Mouse (Mus musculus) adrenal gland, adult 2 months (tissue): Measurements from ENCODE around the gene Rrbp1. TPM values are rescaled to one million over a fixed set of nuclear protein-coding genes. Genes with fewer than 3 reads are reported as not detected.

ENCODE experiments used
- DNase-seq: peaks from one replicate; pipeline ENCODE4 v3.0.0; 2021
- polyA plus RNA-seq: library from polyadenylated mRNA; depleted of rRNA; stranded (reverse); fragments of >200 nt; gene quantifications from 2 replicates; pipeline ENCODE4 v1.2.3, GENCODE M21; 2012; rRNA removed
- total RNA-seq, 2 experiments: library from RNA; stranded (reverse); gene quantifications; 2 replicates each; pipeline ENCODE4 v1.2.3; 2021

The Rrbp1 gene
- total and polyA plus RNA-seq, 3 experiments = 36.0 to 193 (median 162) TPM

- DNase-seq = peak; percentile 80
Measured at GRCm38 (mm10) chr2:143915600-143916135, 95.4 kb downstream of the Rrbp1 start.

GRCm38 (mm10) chr2:143914760-143915599 is 96.1 kb downstream of the Rrbp1 start, which contains the start of gene Dstn:
Gene Dstn (plus strand): TSS chr2:143915320.
- DNase-seq = peak; percentile 99

GRCm38 (mm10) chr2:143914221-143914620 is 96.8 kb downstream of the Rrbp1 start:
- DNase-seq = no peak

- no peak for DNase-seq
Measured at GRCm38 (mm10) chr2:143912199-143912598, 98.9 kb downstream of the Rrbp1 start.

- DNase-seq = no peak
Measured at GRCm38 (mm10) chr2:143909230-143909629, 101.8 kb downstream of the Rrbp1 start.

- peak; percentile 87 for DNase-seq
Measured at GRCm38 (mm10) chr2:143904896-143905295, 106.2 kb downstream of the Rrbp1 start.

GRCm38 (mm10) chr2:143903376-143904045 is 107.6 kb downstream of the Rrbp1 start:
- peak; percentile 58 for DNase-seq

- no peak for DNase-seq
Measured at GRCm38 (mm10) chr2:143900821-143901351, 110.2 kb downstream of the Rrbp1 start.

- no peak for DNase-seq
Measured at GRCm38 (mm10) chr2:143899470-143900220, 111.4 kb downstream of the Rrbp1 start.

Other genes with a start within 250 kb of the Rrbp1 start
- gene Bfsp1, start 148.1 kb downstream of the Rrbp1 start, total RNA-seq = under 1 TPM; 0.37 to 0.79 TPM
- gene Bfsp1, start 148.1 kb downstream of the Rrbp1 start, polyA plus RNA-seq = 0.62 and 0.81 TPM in 2 replicates
- 100 to 1,000 TPM; 233 to 305 TPM for gene Dstn, start 95.9 kb downstream of the Rrbp1 start, total RNA-seq
- gene Dstn, start 95.9 kb downstream of the Rrbp1 start, polyA plus RNA-seq = 12.2 and 20.6 TPM in 2 replicates
- not detected for gene Banf2, start 21.8 kb upstream of the Rrbp1 start, total RNA-seq
- not detected in 2 replicates for gene Banf2, start 21.8 kb upstream of the Rrbp1 start, polyA plus RNA-seq